Mouse (Mus musculus) spleen, adult 2 months (tissue): ENCODE results near the gene Ctnnbip1.

Experiments used
- CTCF ChIP-seq: fragments of 200-500 bp; IDR thresholded peaks from 2 replicates; pipeline ENCODE4 v1.5.1; 2011; ENCODE audit warnings: mild to moderate bottlenecking, inconsistent platforms; ENCODE audit not compliant: insufficient read depth, insufficient read length, insufficient replicate concordance; ENCODE audit errors: extremely low read depth
- POLR2A ChIP-seq: fragments of 200-500 bp; IDR thresholded peaks from 2 replicates; pipeline ENCODE4 v1.6.1; 2011; ENCODE audit warnings: low read depth, low read length, inconsistent platforms

DNA sequence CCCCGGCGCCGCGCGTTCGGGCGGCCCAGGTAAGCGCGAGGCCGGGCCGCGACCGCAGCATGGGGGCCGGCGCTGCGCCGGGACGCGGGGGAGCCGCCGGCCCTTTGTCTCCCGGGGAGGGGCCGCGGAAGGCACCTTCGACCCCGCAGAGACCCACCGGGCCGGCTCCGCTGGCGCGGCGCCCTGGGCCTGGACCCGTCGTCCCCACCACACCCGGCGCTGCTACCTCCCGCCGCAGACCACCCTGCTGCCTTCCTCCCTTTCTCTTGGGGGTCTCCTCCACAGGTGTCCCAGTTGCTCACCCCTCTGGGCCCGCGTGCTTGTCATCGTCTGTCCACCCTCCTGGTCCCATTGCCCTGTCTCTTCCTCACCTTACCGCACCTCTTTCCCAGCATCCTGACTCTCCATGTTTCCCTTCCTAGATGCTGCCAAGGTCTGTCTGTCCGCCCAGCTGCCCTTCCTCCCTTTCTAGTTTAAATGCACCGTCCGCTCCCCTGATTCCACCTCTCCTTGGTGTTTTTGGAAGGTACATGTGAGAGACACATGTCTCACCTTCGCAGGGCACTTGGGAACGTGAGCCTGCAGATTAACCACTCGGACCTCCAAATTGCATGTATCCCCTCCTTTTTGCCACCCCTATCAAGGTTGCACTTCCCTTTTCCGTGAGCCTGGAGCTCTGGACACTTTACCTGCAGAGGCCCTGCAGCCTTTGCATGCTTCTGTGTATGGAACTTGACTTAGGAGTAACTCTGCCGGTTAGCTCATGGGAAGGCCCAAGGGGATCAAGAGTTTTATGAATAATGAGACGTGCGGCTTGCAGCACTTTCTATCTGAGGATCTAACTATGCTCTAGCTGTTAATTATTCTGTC, 550 bp downstream of the Ctnnbip1 start:
- TF ChIP-seq POLR2A = no peak
- no peak for TF ChIP-seq CTCF
